Mouse (Mus musculus) lung, adult 2 months (tissue): ENCODE measurements around the gene Ror2.

Experiments used
- CTCF ChIP-seq: fragments of 200-500 bp; IDR thresholded peaks from 2 replicates; pipeline ENCODE4 v1.5.1; 2011; ENCODE audit warnings: mild to moderate bottlenecking, low read length, control low read depth; ENCODE audit not compliant: insufficient read depth
- POLR2A ChIP-seq: fragments of 200-500 bp; IDR thresholded peaks from 2 replicates; pipeline ENCODE4 v1.6.1; 2011; ENCODE audit warnings: low read depth, mild to moderate bottlenecking, control low read depth, low read length, borderline replicate concordance; ENCODE audit errors: extremely low read depth

- TF ChIP-seq CTCF (no peak), POLR2A (no peak)
These were observed 163.8 kb downstream of the Ror2 start for GRCm38 (mm10) chr13:53122085-53122484.
